In the genomic region with DNA sequence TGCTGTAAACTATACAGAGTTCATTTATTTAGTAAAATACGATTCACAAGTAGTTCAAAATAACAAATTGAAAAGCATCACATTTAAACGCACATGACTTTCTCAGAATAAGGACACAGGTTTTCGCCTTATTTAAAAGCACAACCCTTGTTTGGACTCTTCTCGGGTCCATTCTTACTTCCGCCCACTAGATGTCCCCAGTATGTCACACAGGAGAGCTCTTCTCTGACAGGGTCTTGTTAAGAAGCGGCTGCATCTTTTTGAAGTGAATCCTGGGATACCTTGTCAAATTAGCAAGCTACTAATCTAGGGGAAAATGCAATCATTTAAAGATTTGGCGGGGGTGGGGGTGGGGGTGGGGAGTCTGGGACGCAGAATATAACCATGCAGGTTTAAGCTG, we compare ENCODE assay signal across 8 mouse cellular contexts.
A peak's percentile ranks its signal among the peaks of the same experiment; 100 is the strongest.
DNase-seq lines count a peak whose midpoint lies in the region; ATAC-seq lines count a peak whose summit lies in the region.

No protein-coding gene starts in this region.

- 11% methylated on average over 8 of the region's 8 CpGs for WGBS in heart, embryonic 11.5 days (ENCODE audit: insufficient replicate concordance)
- WGBS in neural tube, embryonic 15.5 days = 9% methylated on average over 8 of the region's 8 CpGs

- no peak overlapping the region for H3K27ac ChIP-seq in heart, embryonic 11.5 days (ENCODE audit: low read depth, low read length)
- no peak overlapping the region for H3K27ac ChIP-seq in neural tube, embryonic 15.5 days (replicated peaks)

- H3K4me3 ChIP-seq in heart, embryonic 11.5 days (ENCODE audit: low read depth, low read length) = no peak overlapping the region
- no peak overlapping the region for H3K4me3 ChIP-seq in neural tube, embryonic 15.5 days (replicated peaks)

- peak; percentile 4 to 8 for DNase-seq in heart, adult 18-20 months
- peak; percentile 49 for DNase-seq in A20 (ENCODE audit: low read depth, low spot score)
- peak; percentile 81 for DNase-seq in embryo, embryonic 10.5 days (ENCODE audit: low spot score)
- peak; percentile 39 for DNase-seq in induced T-regulatory cell, adult 2 months (ENCODE audit: low read depth)
- DNase-seq in layer of hippocampus, postnatal 36 days = no peak

- H3K4me2 ChIP-seq in heart, embryonic 11.5 days = no peak overlapping the region
- peak overlapping the region; percentile 52 for H3K4me2 ChIP-seq in neural tube, embryonic 15.5 days

- no peaks in the 10 kb centered on the region for H3K36me3 ChIP-seq in heart, embryonic 11.5 days (ENCODE audit: control insufficient read depth, insufficient read depth, low read length)
- no peaks in the 10 kb centered on the region for H3K36me3 ChIP-seq in neural tube, embryonic 15.5 days

- peaks cover 2% of the 10 kb centered on the region; the same call in 1 of the 2 replicates for H3K27me3 ChIP-seq in heart, embryonic 11.5 days (ENCODE audit: control insufficient read depth, insufficient read depth, low read length)
- H3K27me3 ChIP-seq in neural tube, embryonic 15.5 days (replicated peaks) = no peaks in the 10 kb centered on the region

- no peaks in the 10 kb centered on the region for H3K4me1 ChIP-seq in heart, embryonic 11.5 days (ENCODE audit: control insufficient read depth, insufficient read depth, low read length)
- peaks cover 3% of the 10 kb centered on the region; the same call in 1 of the 2 replicates for H3K4me1 ChIP-seq in neural tube, embryonic 15.5 days

- H3K9me3 ChIP-seq in heart, embryonic 11.5 days (replicated peaks; ENCODE audit: control insufficient read depth, low read length) = no peaks in the 10 kb centered on the region
- H3K9me3 ChIP-seq in neural tube, embryonic 15.5 days (replicated peaks) = no peaks in the 10 kb centered on the region

- ATAC-seq in heart, embryonic 11.5 days (replicated peaks; ENCODE audit: insufficient number of reproducible peaks, low FRiP score, low TSS enrichment) = no peak
- ATAC-seq in neural tube, embryonic 15.5 days (ENCODE audit: low FRiP score) = peak; percentile 82
- no peak for ATAC-seq in erythroblast, adult 5-6 weeks (replicated peaks; ENCODE audit: low FRiP score, poor library complexity, severe bottlenecking)

- no peak overlapping the region for H3K9ac ChIP-seq in heart, embryonic 11.5 days (ENCODE audit: low read depth, low read length)
- H3K9ac ChIP-seq in neural tube, embryonic 15.5 days (replicated peaks) = no peak overlapping the region

Comparison
In these comparisons a context has a peak if more than half of its experiments do, and no peak if none do; other contexts are left out.
1. DNase-seq: peak in heart, adult 18-20 months (2 of 2), A20 (single experiment), embryo, embryonic 10.5 days (single experiment) and induced T-regulatory cell, adult 2 months (single experiment); none in layer of hippocampus, postnatal 36 days (0 of 2).